Mouse (Mus musculus) liver, embryonic 14.5 days (tissue): Measurements from ENCODE around the gene Tspan2. TPM values are rescaled to one million over a fixed set of nuclear protein-coding genes. Genes with fewer than 3 reads are reported as not detected.

Experiments used
- ATAC-seq: fragments of 200-750 bp; cut with Nextera tagmentation; 2 replicates; pipeline ENCODE4 v1.8.0; 2017; ENCODE audit warnings: moderate number of reproducible peaks, mild to moderate bottlenecking, moderate library complexity; ENCODE audit not compliant: insufficient read depth
- DNase-seq, 3 experiments: peaks; one replicate each; pipeline ENCODE4 v3.0.0-alpha.2; 2012 to 2013; ENCODE audit warnings: low read depth in 3 of 3, low spot score in 3 of 3
- H3K27ac ChIP-seq: fragments of 300-500 bp; sonication (generic); 2 replicates; pipeline ENCODE4 v1.5.1; 2014; ENCODE audit warnings: moderate library complexity, mild to moderate bottlenecking, control low read depth, inconsistent platforms
- H3K27me3 ChIP-seq: fragments of 300-500 bp; sonication (generic); 2 replicates; pipeline ENCODE4 v1.6.1; 2014; ENCODE audit warnings: mild to moderate bottlenecking, low read length, moderate library complexity; ENCODE audit not compliant: control insufficient read depth, insufficient read depth
- H3K36me3 ChIP-seq: fragments of 300-500 bp; sonication (generic); replicated peaks from 2 replicates; pipeline ENCODE4 v1.6.1; 2014; ENCODE audit warnings: low read depth; ENCODE audit not compliant: control insufficient read depth, insufficient read depth
- H3K4me1 ChIP-seq, 2 experiments: fragments of 200-500 bp in 1 of 2; fragments of 300-500 bp in 1 of 2; sonication (generic) in 1 of 2; replicated peaks; 2 replicates each; pipeline ENCODE4 v1.6.1; 2012 to 2014; ENCODE audit warnings: antibody characterized with exemption in 1 of 2, inconsistent platforms in 1 of 2, low read length in 1 of 2; ENCODE audit not compliant: control insufficient read depth in 2 of 2, insufficient read depth in 2 of 2
- H3K4me2 ChIP-seq: fragments of 300-500 bp; sonication (generic); 2 replicates; pipeline ENCODE4 v1.6.1; 2014; ENCODE audit warnings: low read depth, mild to moderate bottlenecking, control low read depth, moderate library complexity
- H3K4me3 ChIP-seq, 2 experiments: fragments of 200-500 bp in 1 of 2; fragments of 300-500 bp in 1 of 2; sonication (generic) in 1 of 2; 2 replicates each; pipeline ENCODE4 v1.5.1; 2012 to 2014; ENCODE audit warnings: low read depth in 2 of 2, low read length in 2 of 2, mild to moderate bottlenecking in 2 of 2, control low read depth in 1 of 2, inconsistent platforms in 1 of 2, moderate library complexity in 1 of 2; ENCODE audit not compliant: insufficient read depth in 1 of 2
- H3K9ac ChIP-seq: fragments of 300-500 bp; sonication (generic); replicated peaks from 2 replicates; pipeline ENCODE4 v1.6.1; 2014; ENCODE audit warnings: mild to moderate bottlenecking, control low read depth, moderate library complexity
- H3K9me3 ChIP-seq: fragments of 300-500 bp; sonication (generic); 2 replicates; pipeline ENCODE4 v1.6.1; 2016; ENCODE audit warnings: low read length, mixed read lengths; ENCODE audit not compliant: control insufficient read depth
- CTCF ChIP-seq: IDR thresholded peaks from 2 replicates; pipeline ENCODE4 v1.5.1; 2016; ENCODE audit warnings: antibody characterized with exemption, low read depth, control low read depth
- EP300 ChIP-seq: IDR thresholded peaks from 2 replicates; pipeline ENCODE4 v1.6.1; 2016; ENCODE audit warnings: antibody characterized with exemption, low read depth
- WGBS: fragments of 180-500 bp; shearing (Covaris S2); extraction: QIAGEN DNeasy Blood & Tissue Kit; methylation state at CpG from one replicate; pipeline ENCODE4 v1.1.7; 2014; ENCODE audit not compliant: insufficient replicate concordance; 5-methylcytosine and 5-hydroxymethylcytosine counted together
- polyA plus RNA-seq, 2 experiments: library from polyadenylated mRNA; depleted of rRNA in 1 of 2; stranded (reverse) in 1 of 2; unstranded in 1 of 2; fragments of >200 nt; fragmentation: Nextera tagmentation in 1 of 2; extraction: Ambion mirVana in 1 of 2; gene quantifications; 2 replicates each; pipeline versions ENCODE4 v1.2.1 to v1.2.3; 2012 to 2014

Tspan2 gene
- polyA plus RNA-seq (2012; rRNA removed) (0.67 and 1.2 TPM in 2 replicates), polyA plus RNA-seq (2014; fragmentation: Nextera tagmentation; extraction: Ambion mirVana) (1.7 and 2.2 TPM in 2 replicates)

DNA sequence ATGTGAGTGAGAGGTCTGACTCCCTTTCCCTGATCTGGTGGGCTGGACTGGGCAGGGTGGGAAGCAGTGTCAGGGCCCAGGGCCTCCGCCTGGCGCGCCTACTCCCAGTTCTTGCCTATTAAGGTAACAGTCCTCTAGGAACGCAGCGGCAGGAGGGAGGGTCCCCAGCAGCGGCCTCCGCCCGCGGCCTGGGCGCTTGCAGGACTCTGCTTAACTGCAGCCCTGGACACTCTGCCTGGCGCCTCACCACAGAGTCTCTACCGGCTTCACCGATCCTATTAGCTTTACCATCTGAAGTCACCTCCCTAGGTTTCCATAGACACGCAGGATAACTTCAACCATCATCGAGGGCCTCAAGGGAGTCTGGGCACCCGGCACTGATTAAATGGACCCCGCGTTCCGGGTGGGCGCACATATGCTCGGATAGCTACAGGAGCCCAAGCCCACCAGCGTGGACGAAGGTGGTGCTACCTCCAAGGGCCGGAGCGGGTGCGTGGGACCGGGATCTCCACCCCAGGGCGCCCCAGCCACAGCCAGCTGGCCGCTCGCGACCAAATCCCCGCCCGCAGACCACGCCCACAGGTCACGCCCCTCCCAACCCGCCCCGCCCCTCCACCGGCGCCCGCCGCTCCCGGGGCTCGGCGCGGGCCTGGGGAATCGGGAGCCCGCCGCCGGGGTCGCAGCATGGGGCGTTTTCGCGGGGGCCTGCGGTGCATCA lies at the start of gene Tspan2:
TSS of gene Tspan2 (plus strand) at position 217 of the 718 bp plus-strand sequence.
- DNase-seq (no peak), ATAC-seq (peak; percentile 71)
- Histone ChIP-seq H3K27me3 (peaks cover 19% of the 10 kb centered on the region), H3K9me3 (no peaks in the 10 kb centered on the region), H3K4me2 (peak within 1 kb of the TSS; percentile 74), H3K4me3 (peak within 1 kb of the TSS; percentile 57 to 58), H3K36me3 (no peaks in the 10 kb centered on the region), H3K9ac (no peak within 1 kb of the TSS; the same call in 1 of the 2 replicates), H3K27ac (no peak within 1 kb of the TSS), H3K4me1 (peaks cover 0 to 3% of the 10 kb centered on the region in 2 experiments; a peak in 1 of 4 replicates)
- WGBS = 4% methylated on average over 54 of the region's 54 CpGs
- TF ChIP-seq CTCF = no peak
- TF ChIP-seq EP300 = no peak

GRCm38 (mm10) chr3:102686861-102687260 lies 47.5 kb upstream of the Tspan2 start:
- H3K36me3 ChIP-seq = no peaks in the 10 kb centered on the region
- DNase-seq (no peak), ATAC-seq (no peak)
- no peak overlapping the region for H3K9ac ChIP-seq
- TF ChIP-seq EP300 (no peak), CTCF (no peak)
- no peak overlapping the region for H3K4me3 ChIP-seq
- no peaks in the 10 kb centered on the region for H3K9me3 ChIP-seq
- no peak overlapping the region for H3K4me2 ChIP-seq
- WGBS = 55% methylated on average over 5 of the region's 5 CpGs
- H3K4me1 ChIP-seq = no peaks in the 10 kb centered on the region
- no peak overlapping the region for H3K27ac ChIP-seq
- no peaks in the 10 kb centered on the region for H3K27me3 ChIP-seq

GRCm38 (mm10) chr3:102687852-102688251 lies 46.5 kb upstream of the Tspan2 start:
- Histone ChIP-seq H3K9ac (no peak overlapping the region), H3K27me3 (no peaks in the 10 kb centered on the region), H3K4me3 (no peak overlapping the region), H3K4me1 (no peaks in the 10 kb centered on the region), H3K27ac (no peak overlapping the region), H3K9me3 (no peaks in the 10 kb centered on the region), H3K4me2 (no peak overlapping the region), H3K36me3 (no peaks in the 10 kb centered on the region)
- WGBS = 53% methylated on average over 8 of the region's 8 CpGs
- DNase-seq = no peak
- no peak for ATAC-seq
- no peak for TF ChIP-seq CTCF

- Histone ChIP-seq H3K9me3 (no peaks in the 10 kb centered on the region), H3K9ac (no peak overlapping the region), H3K36me3 (no peaks in the 10 kb centered on the region), H3K27me3 (no peaks in the 10 kb centered on the region), H3K4me2 (no peak overlapping the region), H3K4me1 (no peaks in the 10 kb centered on the region), H3K27ac (no peak overlapping the region), H3K4me3 (no peak overlapping the region)
- WGBS = 33% methylated on average over 11 of the region's 11 CpGs
- ATAC-seq = no peak
- peak in 2 of 3 experiments; percentile 6 to 23 for DNase-seq
- no peak for TF ChIP-seq EP300
- peak; percentile 82 for TF ChIP-seq CTCF
These were observed 42.4 kb upstream of the Tspan2 start for GRCm38 (mm10) chr3:102691802-102692484.

GRCm38 (mm10) chr3:102692758-102693325 lies 41.5 kb upstream of the Tspan2 start:
- Histone ChIP-seq H3K9ac (no peak overlapping the region), H3K27ac (no peak overlapping the region), H3K4me3 (no peak overlapping the region), H3K27me3 (no peaks in the 10 kb centered on the region), H3K4me2 (no peak overlapping the region), H3K4me1 (no peaks in the 10 kb centered on the region), H3K36me3 (no peaks in the 10 kb centered on the region), H3K9me3 (no peaks in the 10 kb centered on the region)
- no peak for TF ChIP-seq EP300
- no peak for DNase-seq
- no peak for ATAC-seq
- WGBS = 51% methylated on average over 7 of the region's 7 CpGs
